Mouse (Mus musculus) C2C12 (cell line): ENCODE data around the gene Inpp5a.

ENCODE experiments used
- CEBPB ChIP-seq: IDR thresholded peaks from one replicate; pipeline ENCODE4 v1.6.1; 2011; ENCODE audit warnings: low read depth, mild to moderate bottlenecking, control low read depth, moderate library complexity
- CTCF ChIP-seq: IDR thresholded peaks from one replicate; pipeline ENCODE4 v1.5.1; 2011; ENCODE audit not compliant: control insufficient read depth, insufficient read depth, insufficient read length
- MAX ChIP-seq: IDR thresholded peaks from one replicate; pipeline ENCODE4 v1.6.1; 2011; ENCODE audit warnings: mild to moderate bottlenecking, control low read depth
- MYOD1 ChIP-seq: IDR thresholded peaks from one replicate; pipeline ENCODE4 v1.6.1; 2011; ENCODE audit warnings: low read depth; ENCODE audit not compliant: control insufficient read depth, insufficient read length
- MYOG ChIP-seq: IDR thresholded peaks from one replicate; pipeline ENCODE4 v1.6.1; 2011; ENCODE audit not compliant: control insufficient read depth, insufficient read length; ENCODE audit errors: extremely low read depth
- USF1 ChIP-seq: IDR thresholded peaks from one replicate; pipeline ENCODE4 v1.6.1; 2011; ENCODE audit warnings: low read depth, mild to moderate bottlenecking, control low read depth, moderate library complexity

- TF ChIP-seq CTCF (no peak), MAX (no peak), MYOD1 (no peak), MYOG (no peak), CEBPB (no peak), USF1 (no peak)
Observed at GRCm38 (mm10) chr7:139579261-139579905, 190.5 kb downstream of the Inpp5a start.
